Mouse (Mus musculus) midbrain, embryonic 10.5 days (tissue): Measurements from ENCODE around the gene Olfr828. TPM values are rescaled to one million over a fixed set of nuclear protein-coding genes. Genes with fewer than 3 reads are reported as not detected.

Source experiments
- DNase-seq: peaks from one replicate; pipeline ENCODE4 v3.0.0-alpha.2; 2017; ENCODE audit warnings: low spot score
- H3K27ac ChIP-seq: fragments of 300-500 bp; sonication (generic); replicated peaks from 2 replicates; pipeline ENCODE4 v1.5.1; 2016; ENCODE audit warnings: mild to moderate bottlenecking
- H3K27me3 ChIP-seq: fragments of 300-500 bp; sonication (generic); 2 replicates; pipeline ENCODE4 v1.6.1; 2016; ENCODE audit warnings: low read depth, mild to moderate bottlenecking; ENCODE audit not compliant: poor library complexity, severe bottlenecking
- H3K36me3 ChIP-seq: fragments of 300-500 bp; sonication (generic); 2 replicates; pipeline ENCODE4 v1.6.1; 2016; ENCODE audit warnings: mild to moderate bottlenecking, moderate library complexity
- H3K4me1 ChIP-seq: fragments of 300-500 bp; sonication (generic); 2 replicates; pipeline ENCODE4 v1.6.1; 2016
- H3K4me3 ChIP-seq: fragments of 300-500 bp; sonication (generic); 2 replicates; pipeline ENCODE4 v1.5.1; 2016; ENCODE audit warnings: mild to moderate bottlenecking, moderate library complexity
- H3K9me3 ChIP-seq: fragments of 300-500 bp; sonication (generic); replicated peaks from 2 replicates; pipeline ENCODE4 v1.6.1; 2016; ENCODE audit warnings: mild to moderate bottlenecking
- WGBS: fragments of 180-500 bp; shearing (Covaris S2); methylation state at CpG from one replicate; pipeline ENCODE4 v1.1.7; 2016; 5-methylcytosine and 5-hydroxymethylcytosine counted together
- polyA plus RNA-seq: library from polyadenylated mRNA; unstranded; fragments of >200 nt; fragmentation: Nextera tagmentation; extraction: Ambion mirVana; gene quantifications from 2 replicates; pipeline ENCODE4 v1.2.1, GENCODE M21; 2016

Gene Olfr828
- polyA plus RNA-seq = not detected in 2 replicates

GRCm38 (mm10) chr9:18819426-18819825, at the start of gene Olfr828:
Gene Olfr828 (minus strand): TSS chr9:18819526.
- H3K27ac ChIP-seq = no peak within 1 kb of the TSS
- H3K27me3 ChIP-seq = no peaks in the 10 kb centered on the region
- H3K4me3 ChIP-seq = no peak within 1 kb of the TSS
- H3K9me3 ChIP-seq = no peaks in the 10 kb centered on the region; the same call in 1 of the 2 replicates
- H3K4me1 ChIP-seq = no peaks in the 10 kb centered on the region
- no peak for DNase-seq
- H3K36me3 ChIP-seq = no peaks in the 10 kb centered on the region

- 86% methylated on average over 1 of the region's 1 CpGs for WGBS
- Histone ChIP-seq H3K36me3 (no peaks in the 10 kb centered on the region), H3K9me3 (no peaks in the 10 kb centered on the region), H3K4me3 (no peak within 1 kb of the TSS), H3K27ac (no peak within 1 kb of the TSS), H3K4me1 (no peaks in the 10 kb centered on the region), H3K27me3 (no peaks in the 10 kb centered on the region)
- no peak for DNase-seq
Observed at GRCm38 (mm10) chr9:18854633-18855032, 35.3 kb upstream of the Olfr828 start, which contains the start of gene Olfr829. Gene Olfr829 (plus strand): TSS chr9:18854933.

GRCm38 (mm10) chr9:18785316-18785715, 34.0 kb downstream of the Olfr828 start:
- Histone ChIP-seq H3K27me3 (no peaks in the 10 kb centered on the region), H3K27ac (no peak overlapping the region), H3K36me3 (no peaks in the 10 kb centered on the region), H3K4me3 (no peak overlapping the region), H3K4me1 (no peaks in the 10 kb centered on the region), H3K9me3 (no peaks in the 10 kb centered on the region; the same call in 1 of the 2 replicates)
- DNase-seq = no peak
- 50% methylated on average over 7 of the region's 7 CpGs for WGBS

GRCm38 (mm10) chr9:18779476-18779875, 39.9 kb downstream of the Olfr828 start:
- H3K4me3 ChIP-seq = no peak overlapping the region
- peaks cover 7% of the 10 kb centered on the region; the same call in 1 of the 2 replicates for H3K9me3 ChIP-seq
- no peak for DNase-seq
- no peaks in the 10 kb centered on the region for H3K27me3 ChIP-seq
- WGBS = 63% methylated on average over 24 of the region's 24 CpGs
- no peaks in the 10 kb centered on the region for H3K4me1 ChIP-seq
- no peaks in the 10 kb centered on the region for H3K36me3 ChIP-seq
- H3K27ac ChIP-seq = no peak overlapping the region

GRCm38 (mm10) chr9:18778981-18779380, 40.3 kb downstream of the Olfr828 start:
- DNase-seq = no peak
- 68% methylated on average over 1 of the region's 1 CpGs for WGBS

More at GRCm38 (mm10) chr9:18778981-18779380, 40.3 kb downstream of the Olfr828 start:
- H3K36me3 ChIP-seq = no peaks in the 10 kb centered on the region
- no peaks in the 10 kb centered on the region for H3K4me1 ChIP-seq
- H3K9me3 ChIP-seq = peaks cover 7% of the 10 kb centered on the region; the same call in 1 of the 2 replicates
- no peak overlapping the region for H3K4me3 ChIP-seq
- no peaks in the 10 kb centered on the region for H3K27me3 ChIP-seq
- no peak overlapping the region for H3K27ac ChIP-seq

Other genes starting within 250 kb of the Olfr828 start
- gene Muc16, start 145.0 kb downstream of the Olfr828 start, polyA plus RNA-seq = not detected in 2 replicates
- not detected in 2 replicates for gene Olfr24, start 55.5 kb downstream of the Olfr828 start, polyA plus RNA-seq
- gene Olfr829, start 35.4 kb upstream of the Olfr828 start, polyA plus RNA-seq = not detected in 2 replicates
- not detected in 2 replicates for gene Olfr830, start 55.2 kb upstream of the Olfr828 start, polyA plus RNA-seq
- gene Olfr832, start 117.6 kb upstream of the Olfr828 start, polyA plus RNA-seq = not detected in 2 replicates
- gene Olfr834, start 168.5 kb upstream of the Olfr828 start, polyA plus RNA-seq = not detected in 2 replicates
- gene Olfr835, start 213.2 kb upstream of the Olfr828 start, polyA plus RNA-seq = not detected in 2 replicates